Mouse (Mus musculus): ENCODE results near the gene Birc2.

The Birc2 gene

GRCm38 (mm10) chr9:7848191-7848590 lies 11.3 kb upstream of the Birc2 start:
- in situ Hi-C loops (cut with MboI), result no loop called here

- in situ Hi-C loops (cut with MboI), result no loop called here
Observed at GRCm38 (mm10) chr9:7846667-7847199, 9.9 kb upstream of the Birc2 start.

GRCm38 (mm10) chr9:7845216-7845895 lies 8.5 kb upstream of the Birc2 start:
- in situ Hi-C loops (cut with MboI), result no loop called here

GRCm38 (mm10) chr9:7841221-7841620 lies 4.4 kb upstream of the Birc2 start:
- in situ Hi-C loops (cut with MboI), result no loop called here

GRCm38 (mm10) chr9:7837806-7838440 lies 1.1 kb upstream of the Birc2 start:
- in situ Hi-C loops (cut with MboI), result loop anchor here (10.0 kb wide), 1 partner anchor 63 kb away; no protein-coding TSS in a partner anchor

GRCm38 (mm10) chr9:7836331-7836730 lies 533 bp downstream of the Birc2 start:
- in situ Hi-C loops (cut with MboI), result loop anchor here (10.0 kb wide), 1 partner anchor 62 kb away; no protein-coding TSS in a partner anchor

GRCm38 (mm10) chr9:7835302-7835701 lies 1.6 kb downstream of the Birc2 start:
- in situ Hi-C loops (cut with MboI), result loop anchor here (10.0 kb wide), 1 partner anchor 61 kb away; no protein-coding TSS in a partner anchor

- in situ Hi-C loops (cut with MboI), result loop anchor here (10.0 kb wide), 1 partner anchor 59 kb away; no protein-coding TSS in a partner anchor
Observed at GRCm38 (mm10) chr9:7833421-7833820, 3.4 kb downstream of the Birc2 start.

GRCm38 (mm10) chr9:7829531-7830528 lies 7.0 kb downstream of the Birc2 start:
- in situ Hi-C loops (cut with MboI), result loop anchor here (10.0 kb wide), 1 partner anchor 55 kb away; no protein-coding TSS in a partner anchor

- in situ Hi-C loops (cut with MboI), result no loop called here
Observed at GRCm38 (mm10) chr9:7828706-7829105, 8.2 kb downstream of the Birc2 start.

GRCm38 (mm10) chr9:7824916-7825315 lies 11.9 kb downstream of the Birc2 start:
- in situ Hi-C loops (cut with MboI), result no loop called here

GRCm38 (mm10) chr9:7822758-7823157 lies 14.1 kb downstream of the Birc2 start:
- in situ Hi-C loops (cut with MboI), result no loop called here

GRCm38 (mm10) chr9:7805101-7805506 lies 31.8 kb downstream of the Birc2 start:
- in situ Hi-C loops (cut with MboI), result no loop called here

- in situ Hi-C loops (cut with MboI), result no loop called here
Observed at GRCm38 (mm10) chr9:7798555-7798954, 38.3 kb downstream of the Birc2 start.

GRCm38 (mm10) chr9:7797542-7797941 lies 39.3 kb downstream of the Birc2 start:
- in situ Hi-C loops (cut with MboI), result no loop called here

GRCm38 (mm10) chr9:7796129-7796864 lies 40.6 kb downstream of the Birc2 start:
- in situ Hi-C loops (cut with MboI), result no loop called here

- in situ Hi-C loops (cut with MboI), result no loop called here
Observed at GRCm38 (mm10) chr9:7795581-7795980, 41.3 kb downstream of the Birc2 start.

- in situ Hi-C loops (cut with MboI), result no loop called here
Observed at GRCm38 (mm10) chr9:7793561-7793960, 43.3 kb downstream of the Birc2 start.

GRCm38 (mm10) chr9:7790580-7791084 lies 46.2 kb downstream of the Birc2 start:
- in situ Hi-C loops (cut with MboI), result no loop called here

GRCm38 (mm10) chr9:7789764-7790575 lies 46.9 kb downstream of the Birc2 start:
- in situ Hi-C loops (cut with MboI), result no loop called here

All from mature B cell (primary cell).